Mouse (Mus musculus) frontal cortex, postnatal 10 days (tissue): ENCODE results near the gene Bsg.
"Not testable (repeated sequence)": the region's sequence is repeated elsewhere in the genome, so short reads cannot be mapped to it uniquely, and the experiment has no call there.

Experiments used
- DNase-seq, 2 experiments: peaks; one replicate each; pipeline ENCODE4 v3.0.0; 2022; ENCODE audit warnings: low spot score in 2 of 2, mixed read lengths in 1 of 2

The Bsg gene

DNA sequence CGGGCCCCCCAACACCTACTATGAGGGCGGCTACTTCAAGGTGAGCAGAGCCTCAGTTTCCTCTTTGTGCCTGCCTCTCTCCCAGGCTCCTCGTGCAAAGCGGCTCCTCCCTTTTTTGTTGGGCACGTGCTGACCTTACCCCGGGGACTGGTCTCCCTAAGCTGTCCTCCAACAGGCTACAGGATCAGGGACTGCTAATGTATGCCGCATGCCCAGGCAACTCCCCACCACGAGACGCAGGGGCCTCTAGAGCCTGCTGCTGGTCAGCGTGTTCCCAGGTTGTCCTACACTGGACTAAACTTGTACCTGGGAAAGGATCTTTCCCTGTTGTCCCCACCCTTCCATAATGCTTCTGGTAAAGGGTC, 21.8 kb upstream of the Bsg start:
- DNase-seq, result peak in 1 of 2 experiments; percentile 40

GRCm38 (mm10) chr10:79682916-79683582, 21.2 kb upstream of the Bsg start:
- peak in 1 of 2 experiments; percentile 60 for DNase-seq

DNA sequence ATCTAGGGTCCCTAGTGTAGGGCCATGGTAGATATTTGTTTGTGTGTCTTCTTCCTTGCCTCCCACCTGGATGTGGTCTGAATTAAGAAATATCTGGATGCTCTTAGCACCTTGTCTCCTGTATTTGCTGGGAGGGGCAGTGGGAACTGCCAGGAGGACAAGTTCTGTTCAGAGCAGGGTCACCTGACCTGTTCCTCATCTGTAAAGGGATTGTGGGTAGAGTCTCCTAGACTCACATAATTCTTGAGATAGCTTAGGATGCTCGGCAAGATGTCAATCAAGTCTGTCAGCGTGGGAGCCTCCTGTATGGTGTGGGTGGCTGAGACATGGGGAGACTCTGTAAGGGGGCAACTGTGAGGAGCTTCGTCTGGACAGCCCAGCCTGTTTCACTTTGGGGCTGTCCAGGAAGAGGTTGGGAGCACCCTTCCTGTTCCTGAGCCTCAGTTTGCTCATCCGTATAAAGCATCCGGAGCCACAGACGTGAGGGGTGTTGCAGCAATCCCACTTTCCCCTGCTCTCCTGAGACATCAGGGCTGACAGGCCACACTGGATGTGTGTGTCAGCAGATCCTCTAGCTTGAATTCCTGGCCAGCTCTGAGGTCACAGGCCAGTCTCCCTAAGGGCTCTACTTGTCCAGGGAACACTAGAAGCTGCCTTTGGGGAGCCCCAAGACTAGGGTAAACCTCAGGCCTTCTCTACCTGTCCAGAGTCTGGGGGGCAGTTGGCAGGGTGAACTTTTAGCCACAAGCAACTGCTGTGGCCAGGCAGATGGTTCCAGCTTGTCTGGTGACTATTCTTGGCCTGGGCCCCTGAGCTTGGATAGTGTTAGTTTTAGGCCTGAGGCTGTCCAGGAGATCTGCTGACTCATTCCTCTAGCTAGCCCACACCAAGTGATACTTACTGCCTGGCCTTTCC, 20.3 kb upstream of the Bsg start:
- no peak for DNase-seq

GRCm38 (mm10) chr10:79684770-79685600, 19.3 kb upstream of the Bsg start:
- DNase-seq, result no peak

DNA sequence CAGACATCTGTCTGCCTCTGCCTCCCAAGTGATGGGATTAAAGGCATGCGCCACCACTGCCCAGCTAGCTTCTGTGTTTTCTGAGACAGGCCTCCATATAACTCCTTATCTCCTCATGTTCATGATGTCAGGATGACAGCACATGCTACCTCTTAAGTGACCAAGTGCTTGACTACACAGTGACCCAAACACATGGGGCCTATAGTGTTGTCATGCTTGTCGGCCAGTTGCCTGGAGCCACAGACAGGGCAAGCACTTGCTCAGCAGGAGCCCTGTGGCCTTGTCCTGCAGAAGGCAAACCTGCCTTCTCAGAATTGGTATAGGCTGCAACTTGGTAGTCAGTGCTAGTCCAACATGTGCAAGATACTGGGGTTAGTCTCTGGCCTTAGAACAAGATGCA, 18.1 kb upstream of the Bsg start:
- DNase-seq, result no peak

GRCm38 (mm10) chr10:79686691-79687090, 17.6 kb upstream of the Bsg start:
- no peak for DNase-seq

DNA sequence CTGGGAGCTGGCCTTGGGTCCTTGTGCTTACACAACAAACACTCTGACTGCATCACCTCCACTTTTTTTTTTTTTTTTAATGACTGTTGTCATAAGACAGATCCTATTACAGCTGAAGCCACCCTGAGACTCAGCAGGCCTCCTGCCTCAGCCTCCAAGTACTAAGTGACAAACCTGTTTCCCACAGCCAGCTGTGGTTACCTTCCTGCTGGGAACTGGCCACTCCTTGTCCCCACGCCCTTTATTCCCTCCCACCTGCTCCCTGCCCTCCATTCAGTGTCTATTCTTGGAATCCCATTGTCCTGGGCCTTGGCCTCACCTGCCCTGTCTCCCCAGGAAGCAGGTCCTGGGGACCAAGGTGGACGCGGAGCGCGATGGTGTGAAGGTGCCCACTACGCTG, 16.8 kb upstream of the Bsg start:
- DNase-seq, result no peak

DNA sequence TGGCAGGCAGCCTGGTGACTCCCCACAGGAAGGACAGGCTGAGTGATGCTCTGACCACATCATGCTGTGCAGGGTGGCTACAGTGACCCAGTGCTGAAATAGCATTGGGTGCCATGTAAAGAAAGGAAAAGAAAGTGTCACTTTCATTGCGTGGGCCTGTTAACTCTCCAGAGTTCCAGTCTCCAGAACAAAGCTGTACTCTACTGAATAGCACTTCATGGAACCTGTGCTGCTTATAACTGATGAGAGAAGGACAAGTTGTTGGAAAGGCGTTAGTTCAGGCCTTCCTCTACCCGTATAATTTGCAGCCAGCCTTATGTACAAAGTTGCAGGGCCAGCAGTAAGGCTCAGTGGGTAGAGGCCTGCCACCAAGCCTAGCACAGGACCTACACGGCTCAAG, 15.6 kb upstream of the Bsg start, which contains the start of gene Gzmm:
Gene Gzmm, plus strand, starts transcription at position 301 of the 400 bp plus-strand sequence.
- DNase-seq, result no peak

DNA sequence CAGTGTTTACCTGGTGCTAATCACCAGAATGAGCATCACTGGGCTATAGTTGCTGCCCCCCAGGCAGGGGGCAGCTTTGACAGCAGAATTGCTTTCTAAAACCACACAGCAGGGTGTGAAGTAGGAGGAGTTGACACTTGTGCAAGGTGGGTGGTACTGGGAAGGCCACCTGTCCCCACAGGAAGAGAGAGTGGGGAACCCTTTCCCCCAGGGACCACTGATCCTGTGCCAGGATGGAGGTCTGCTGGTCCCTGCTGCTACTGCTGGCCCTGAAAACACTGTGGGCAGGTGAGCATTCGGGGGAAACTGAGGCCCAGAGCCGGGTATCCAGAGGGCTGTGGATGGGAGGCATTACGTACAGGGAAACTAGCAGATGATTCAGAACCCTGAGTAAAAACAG, 15.1 kb upstream of the Bsg start:
- no peak for DNase-seq

DNA sequence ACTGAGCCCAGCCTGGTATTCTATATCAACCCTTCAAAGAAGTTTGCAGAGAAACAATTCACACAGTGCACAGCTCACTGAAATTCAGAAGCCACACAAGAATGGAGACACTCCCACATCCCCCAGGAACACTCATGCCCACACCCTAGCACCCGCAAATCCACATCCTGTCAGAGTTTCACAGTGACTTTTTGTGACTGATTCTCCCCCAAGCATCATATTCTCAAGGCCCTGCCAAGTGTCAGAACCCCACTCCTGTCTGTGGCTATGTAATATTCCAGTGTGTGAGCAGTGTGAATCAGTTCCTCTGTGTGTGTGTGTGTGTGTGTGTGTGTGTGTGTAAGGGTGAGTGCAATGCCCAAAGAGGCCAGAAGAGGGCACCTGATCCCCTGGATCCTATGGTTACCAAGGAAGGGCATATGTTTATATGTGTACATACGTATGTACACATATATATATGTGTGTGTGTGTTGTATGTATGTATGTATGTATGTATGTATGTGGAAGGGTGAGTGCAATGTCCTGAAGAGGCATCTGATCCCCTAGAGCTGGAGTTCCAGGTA, 12.2 kb upstream of the Bsg start:
- DNase-seq, result no peak

DNA sequence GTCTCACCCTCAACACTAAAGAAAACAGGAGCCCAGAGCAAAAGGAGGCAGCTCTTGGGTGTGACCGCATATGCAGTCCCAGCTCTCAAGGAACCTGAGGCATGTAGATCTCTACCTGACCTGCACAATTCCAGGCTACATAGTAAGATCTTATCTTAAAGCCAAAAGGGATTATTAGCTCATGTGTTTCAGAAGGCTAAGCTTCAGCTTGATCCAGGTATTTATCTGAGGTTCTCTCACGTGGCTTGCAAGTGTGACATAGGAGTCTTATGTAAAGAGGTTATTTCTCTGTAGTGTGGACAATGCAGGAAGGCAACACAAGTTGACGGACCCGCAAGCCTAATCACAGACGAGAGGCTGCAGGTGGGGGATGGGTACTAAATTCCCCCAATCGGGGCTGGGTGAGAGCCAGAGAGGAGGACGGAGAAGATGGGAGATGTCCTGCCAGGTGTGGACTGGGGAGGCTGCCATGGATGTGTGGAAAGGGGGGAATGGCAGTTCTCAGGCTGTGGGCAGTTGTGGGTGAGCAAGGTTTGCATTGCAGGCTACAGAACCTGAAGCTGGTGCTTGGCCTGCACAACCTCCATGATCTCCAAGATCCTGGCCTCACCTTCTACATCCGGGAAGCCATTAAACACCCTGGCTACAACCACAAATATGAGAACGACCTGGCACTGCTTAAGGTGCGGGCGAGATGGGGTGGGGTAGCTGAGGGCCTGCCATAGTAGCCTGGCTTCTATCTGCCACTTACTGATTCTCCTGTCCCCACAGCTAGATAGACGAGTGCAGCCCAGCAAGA, 10.5 kb upstream of the Bsg start:
- DNase-seq, result no peak

GRCm38 (mm10) chr10:79694379-79694655, 10.0 kb upstream of the Bsg start:
- no peak for DNase-seq

GRCm38 (mm10) chr10:79695231-79696128, 8.8 kb upstream of the Bsg start:
- peak in 1 of 2 experiments; percentile 70 for DNase-seq

DNA sequence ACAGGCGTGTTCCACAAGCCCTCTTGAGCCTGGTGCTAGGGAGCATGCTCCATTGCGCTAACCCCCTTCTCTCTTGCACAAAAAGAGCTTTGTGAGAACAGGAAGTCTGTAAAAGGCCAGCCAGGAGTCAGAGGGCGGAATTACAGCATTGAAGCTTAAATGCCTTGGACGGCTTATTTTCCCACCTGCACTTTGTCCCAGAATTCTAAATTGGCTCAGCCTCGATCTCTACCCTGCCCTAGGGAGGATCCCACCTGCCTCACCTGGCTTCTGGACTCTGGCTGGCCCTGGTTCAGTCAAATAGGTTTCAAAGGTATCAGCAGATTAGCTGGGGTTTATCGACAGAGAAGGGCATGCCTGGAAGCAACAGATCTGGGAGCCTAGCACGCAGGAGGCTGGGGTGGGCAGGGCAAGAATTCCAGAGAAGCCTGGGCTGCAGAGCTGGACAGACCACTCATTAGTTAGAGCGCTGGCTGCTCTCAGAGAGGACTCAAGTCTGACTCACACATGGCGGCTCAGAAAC, 8.1 kb upstream of the Bsg start:
- DNase-seq, result no peak

DNA sequence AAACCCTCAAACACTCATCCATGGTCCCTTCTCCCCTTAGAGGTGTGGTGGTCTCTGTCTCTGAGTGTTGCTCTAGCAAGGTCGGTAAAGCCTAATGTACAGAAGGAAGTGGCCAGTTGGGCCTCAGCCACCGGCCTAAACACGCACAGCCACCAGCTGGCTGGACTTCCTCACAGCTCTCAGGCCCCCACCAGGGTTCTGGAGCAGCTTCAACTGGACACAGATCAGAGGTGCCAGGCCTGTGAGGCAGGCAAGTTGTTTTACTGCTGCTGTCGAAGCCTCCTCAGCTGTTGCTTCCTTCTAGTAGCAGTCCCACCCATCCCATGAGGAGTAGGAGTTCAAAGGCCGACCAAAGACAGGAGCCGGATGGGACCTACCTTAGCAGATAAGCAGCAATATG, 6.4 kb upstream of the Bsg start:
- no peak for DNase-seq

DNA sequence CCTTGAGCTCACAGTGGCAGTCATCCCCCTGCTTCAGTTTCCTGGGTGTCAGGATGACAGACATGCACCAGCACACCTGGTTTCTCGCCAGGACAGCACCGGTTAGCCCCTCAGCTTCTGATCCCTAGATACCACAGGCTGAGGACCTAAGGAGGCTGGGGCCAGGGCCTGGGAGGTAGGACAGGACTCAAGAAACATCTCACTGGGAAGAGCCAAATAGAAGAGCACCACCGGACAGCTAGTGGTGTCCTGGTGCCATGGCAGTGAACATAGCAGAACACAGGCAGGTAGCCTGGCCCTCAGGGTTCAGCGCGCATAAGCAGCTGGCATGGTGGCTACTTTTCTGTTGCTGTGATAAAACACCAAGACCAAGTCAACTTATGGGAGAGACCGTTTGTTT, 5.8 kb upstream of the Bsg start:
- no peak for DNase-seq

DNA sequence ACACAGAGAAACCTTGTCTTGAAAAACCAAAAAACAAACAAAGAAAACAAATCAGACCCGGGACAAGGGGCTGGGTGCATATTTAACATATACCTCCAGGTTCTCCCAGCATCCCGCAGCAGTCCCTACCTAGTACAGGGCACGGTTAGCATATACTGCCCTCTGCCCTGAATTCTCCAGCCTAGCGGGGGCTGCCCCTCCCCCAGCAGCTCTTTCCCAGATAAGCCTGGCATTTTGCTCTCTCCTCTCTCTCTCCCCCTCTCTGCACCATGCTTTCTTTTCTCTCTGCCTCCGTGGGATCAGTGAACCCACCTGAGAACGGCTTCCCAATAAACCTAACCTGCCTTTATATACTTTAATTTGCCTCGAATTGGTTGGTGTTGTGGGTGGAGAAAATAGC, 3.6 kb upstream of the Bsg start:
- DNase-seq, result no peak

DNA sequence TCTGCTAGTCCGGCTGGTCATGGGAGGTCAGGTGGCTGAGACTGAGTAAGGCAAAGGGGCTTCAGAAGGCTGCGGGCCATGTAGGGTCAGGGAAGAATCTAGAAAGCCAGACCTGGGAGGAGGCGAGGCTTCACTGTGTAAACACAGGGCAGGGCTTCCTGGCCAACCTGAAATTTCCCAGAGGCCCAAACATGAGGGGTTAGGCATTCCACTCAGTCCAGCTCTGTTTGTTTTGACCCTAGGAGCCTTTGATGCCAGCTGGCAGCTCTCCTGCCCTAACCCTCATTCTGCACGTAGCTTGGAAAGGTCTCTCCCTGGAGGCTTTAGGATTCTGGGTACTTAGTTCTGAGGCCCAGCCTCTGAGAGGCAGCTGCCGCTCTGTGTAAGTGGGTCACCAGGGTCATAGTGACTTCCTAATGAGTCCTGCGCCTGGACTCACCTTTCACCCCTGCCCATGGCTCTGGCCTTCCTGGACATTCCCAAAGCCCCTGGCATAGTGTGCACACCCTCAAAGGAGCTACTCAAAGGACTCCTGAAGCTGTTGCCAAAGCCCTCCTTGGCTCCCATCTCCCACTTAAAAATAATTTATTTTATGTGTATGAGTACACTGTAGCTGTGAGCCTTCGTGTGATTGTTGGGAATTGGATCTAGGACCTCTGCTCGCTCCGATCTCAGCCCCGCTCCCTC, 2.7 kb upstream of the Bsg start:
- no peak for DNase-seq

DNA sequence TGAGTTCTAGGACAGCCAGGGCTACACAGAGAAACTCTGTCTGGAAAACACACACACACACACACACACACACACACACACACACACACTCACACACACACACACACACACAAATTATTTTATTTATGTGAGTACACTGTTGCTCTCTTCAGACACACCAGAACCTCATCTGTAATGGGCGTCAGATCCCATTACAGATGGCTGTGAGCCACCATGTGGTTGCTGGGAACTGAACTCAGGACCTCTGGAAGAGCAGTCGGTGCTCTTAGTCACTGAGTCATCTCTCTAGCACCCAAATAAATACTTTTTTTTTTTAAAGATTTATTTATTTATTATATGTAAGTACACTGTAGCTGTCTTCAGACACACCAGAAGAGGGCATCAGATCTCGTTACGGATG, 1.3 kb upstream of the Bsg start:
- not testable (repeated sequence) for DNase-seq
